Mouse (Mus musculus) stomach, postnatal 0 days (tissue): ENCODE data around the gene Cog6.

Experiments used
- CTCF ChIP-seq: IDR thresholded peaks from 2 replicates; pipeline ENCODE4 v1.5.1; 2016; ENCODE audit warnings: antibody characterized with exemption, low read depth, mild to moderate bottlenecking, moderate library complexity
- EP300 ChIP-seq: optimal IDR thresholded peaks from 2 replicates; pipeline ENCODE3; 2016; ENCODE audit warnings: antibody characterized with exemption

DNA sequence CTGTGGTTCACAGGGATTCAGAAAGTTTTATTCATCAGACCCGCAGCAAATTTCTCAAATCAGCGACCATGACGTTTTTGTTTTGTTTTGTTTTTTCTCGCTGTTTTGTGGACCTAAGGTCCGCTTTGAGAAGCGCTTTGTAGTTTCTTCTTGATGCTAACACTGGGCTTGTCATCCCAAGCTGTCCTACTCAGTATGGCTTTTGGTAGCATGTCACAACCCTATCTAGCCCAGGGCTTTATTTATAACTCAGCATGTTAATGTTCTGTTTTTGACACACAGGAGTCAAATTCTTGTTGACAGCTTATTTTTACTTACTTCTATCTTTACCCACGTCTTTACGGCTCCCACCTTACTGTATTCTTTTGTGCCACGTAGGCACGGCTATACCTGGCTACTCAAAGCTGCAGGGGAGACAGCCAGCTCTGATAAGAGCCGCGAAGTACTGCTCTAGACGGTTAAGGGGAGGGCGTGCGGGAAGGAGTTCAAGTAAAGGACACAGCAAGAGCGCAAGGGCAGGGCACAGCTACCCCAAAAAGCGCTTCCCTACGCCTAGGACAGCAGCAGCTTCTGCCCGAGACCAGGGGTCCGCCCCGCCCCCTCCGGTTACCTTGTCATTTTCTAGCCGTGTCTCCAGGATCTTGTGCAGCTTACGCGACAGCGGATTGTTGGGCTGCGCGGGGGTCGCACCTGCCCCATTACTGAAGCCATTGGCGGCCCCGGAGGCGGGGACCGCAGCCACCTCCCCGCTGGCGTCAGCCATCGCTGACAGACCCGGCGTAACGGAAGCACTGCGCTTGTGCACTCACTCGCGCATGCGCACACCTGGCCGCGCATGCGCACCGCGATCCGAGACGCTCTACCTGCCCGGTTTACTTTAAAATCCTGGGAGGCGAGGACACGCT lies at the start of gene Cog6:
- no peak for TF ChIP-seq CTCF
- TF ChIP-seq EP300: no peak
